Mouse (Mus musculus) ES-Bruce4 (cell line): ENCODE results near the gene Lrmda. TPM values are rescaled to one million over a fixed set of nuclear protein-coding genes. Genes with fewer than 3 reads are reported as not detected.

Experiments used
- H3K27ac ChIP-seq: 2 replicates; pipeline ENCODE4 v1.5.1; 2012; ENCODE audit warnings: low read length, inconsistent platforms; ENCODE audit not compliant: insufficient read depth
- H3K27me3 ChIP-seq: 2 replicates; pipeline ENCODE4 v1.6.1; 2012; ENCODE audit warnings: mild to moderate bottlenecking, low read length, inconsistent platforms; ENCODE audit not compliant: control insufficient read depth, poor library complexity, insufficient read depth, severe bottlenecking
- H3K36me3 ChIP-seq: 2 replicates; pipeline ENCODE4 v1.6.1; 2012; ENCODE audit warnings: inconsistent platforms, mild to moderate bottlenecking, low read length, moderate library complexity; ENCODE audit not compliant: control insufficient read depth, poor library complexity, insufficient read depth, severe bottlenecking
- H3K4me1 ChIP-seq: one replicate; pipeline ENCODE4 v1.8.1; 2011; ENCODE audit warnings: low read length; ENCODE audit not compliant: control insufficient read depth, insufficient read depth
- H3K4me3 ChIP-seq: 2 replicates; pipeline ENCODE4 v1.5.1; 2011; ENCODE audit warnings: low read depth, mild to moderate bottlenecking, low read length
- H3K9ac ChIP-seq: 2 replicates; pipeline ENCODE4 v1.6.1; 2012; ENCODE audit warnings: low read depth, mild to moderate bottlenecking, inconsistent platforms; ENCODE audit not compliant: poor library complexity, severe bottlenecking
- H3K9me3 ChIP-seq: replicated peaks from 2 replicates; pipeline ENCODE4 v1.6.1; 2012; ENCODE audit warnings: mild to moderate bottlenecking, low read length, inconsistent platforms; ENCODE audit not compliant: control insufficient read depth, poor library complexity, insufficient read depth, severe bottlenecking
- CTCF ChIP-seq: IDR thresholded peaks from one replicate; pipeline ENCODE4 v1.8.1; 2011; ENCODE audit warnings: low read depth, low read length
- EP300 ChIP-seq: IDR thresholded peaks from 2 replicates; pipeline ENCODE4 v1.6.1; 2011; ENCODE audit warnings: low read depth, low read length; ENCODE audit not compliant: insufficient read depth
- POLR2A ChIP-seq: IDR thresholded peaks from one replicate; pipeline ENCODE4 v1.8.1; 2011; ENCODE audit warnings: low read length; ENCODE audit not compliant: insufficient read depth
- polyA plus RNA-seq: library from polyadenylated mRNA; stranded (reverse); fragments of >200 nt; gene quantifications from 2 replicates; pipeline ENCODE4 v1.2.4, GENCODE M21; 2011; ENCODE audit warnings: low read depth; ENCODE audit not compliant: missing spikeins, insufficient read depth, insufficient read length

Gene Lrmda
- polyA plus RNA-seq, 1 experiment: not detected

- H3K36me3 ChIP-seq: no peaks in the 10 kb centered on the region
- no peaks in the 10 kb centered on the region for H3K4me1 ChIP-seq
- TF ChIP-seq EP300 (no peak), CTCF (no peak), POLR2A (no peak)
Observed at GRCm38 (mm10) chr14:22845401-22845800, 825.9 kb downstream of the Lrmda start.

DNA sequence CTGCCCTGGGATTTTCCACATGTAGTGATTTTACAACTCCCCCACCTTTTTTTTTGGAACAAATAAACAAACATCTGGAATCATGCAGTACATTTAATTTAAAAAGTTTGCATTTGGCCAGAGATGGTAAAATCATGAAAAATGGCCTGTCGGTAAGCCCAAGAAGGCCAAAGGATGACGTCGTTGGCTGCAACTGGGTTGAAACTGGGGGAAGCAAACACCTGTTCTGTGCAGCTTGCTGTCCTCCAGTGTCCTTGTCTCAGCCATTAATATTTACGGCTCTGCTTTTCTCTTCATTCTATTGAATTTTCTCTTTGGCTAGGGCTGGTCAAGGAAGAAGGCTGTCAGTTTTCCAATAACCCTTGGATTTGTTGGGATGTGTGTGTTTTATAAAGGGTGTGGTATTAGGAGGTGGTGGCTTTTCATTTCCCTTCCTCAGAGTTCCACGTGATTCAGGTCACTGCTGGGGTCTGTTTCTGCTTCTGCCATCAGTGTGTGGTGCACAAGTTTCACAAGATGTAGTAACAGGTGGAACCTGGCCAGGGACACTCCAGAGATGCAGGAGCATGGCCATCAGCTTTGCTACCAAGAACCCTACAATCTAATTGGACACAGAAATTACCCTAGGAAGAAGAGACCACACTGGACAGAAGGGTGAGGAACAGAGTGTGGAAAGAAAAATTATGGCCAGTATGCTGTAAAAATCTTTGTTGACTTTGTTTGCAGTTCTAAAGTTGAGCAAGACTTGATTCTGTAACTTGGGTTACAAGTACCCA is 827.7 kb downstream of the Lrmda start:
- Histone ChIP-seq H3K9ac (no peak overlapping the region), H3K36me3 (no peaks in the 10 kb centered on the region), H3K9me3 (no peaks in the 10 kb centered on the region), H3K4me3 (no peak overlapping the region), H3K27me3 (no peaks in the 10 kb centered on the region), H3K4me1 (no peaks in the 10 kb centered on the region), H3K27ac (no peak overlapping the region)
- no peak for TF ChIP-seq EP300
- no peak for TF ChIP-seq CTCF
- no peak for TF ChIP-seq POLR2A

More at GRCm38 (mm10) chr14:22845401-22845800, 825.9 kb downstream of the Lrmda start:
- Histone ChIP-seq H3K27me3 (no peaks in the 10 kb centered on the region), H3K27ac (no peak overlapping the region), H3K9me3 (no peaks in the 10 kb centered on the region), H3K4me3 (no peak overlapping the region), H3K9ac (no peak overlapping the region)

DNA sequence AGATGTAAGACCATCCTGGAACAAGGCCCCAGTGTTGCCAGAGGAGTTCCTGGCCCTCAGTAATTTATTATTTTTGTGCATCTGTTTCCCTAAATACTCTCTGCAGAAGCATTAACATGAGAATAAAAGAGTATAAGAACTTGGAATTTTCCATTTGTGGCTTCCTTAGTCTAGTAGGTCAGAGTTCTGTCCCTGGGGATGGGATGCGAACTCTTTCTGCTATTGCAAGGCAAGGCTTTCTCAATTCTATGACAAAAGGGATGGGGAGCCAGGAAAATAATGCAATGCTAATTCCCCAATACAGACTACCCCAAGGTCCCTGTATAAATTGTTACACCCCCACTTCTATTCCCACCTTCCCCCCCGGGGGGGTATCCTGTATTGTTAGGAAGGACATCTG is 829.6 kb downstream of the Lrmda start:
- H3K27ac ChIP-seq: no peak overlapping the region
- no peaks in the 10 kb centered on the region for H3K36me3 ChIP-seq
- H3K4me3 ChIP-seq: no peak overlapping the region
- H3K9ac ChIP-seq: no peak overlapping the region
- H3K4me1 ChIP-seq: no peaks in the 10 kb centered on the region
- TF ChIP-seq EP300: no peak
- TF ChIP-seq POLR2A: no peak
- no peak for TF ChIP-seq CTCF
- no peaks in the 10 kb centered on the region for H3K27me3 ChIP-seq
- H3K9me3 ChIP-seq: no peaks in the 10 kb centered on the region

DNA sequence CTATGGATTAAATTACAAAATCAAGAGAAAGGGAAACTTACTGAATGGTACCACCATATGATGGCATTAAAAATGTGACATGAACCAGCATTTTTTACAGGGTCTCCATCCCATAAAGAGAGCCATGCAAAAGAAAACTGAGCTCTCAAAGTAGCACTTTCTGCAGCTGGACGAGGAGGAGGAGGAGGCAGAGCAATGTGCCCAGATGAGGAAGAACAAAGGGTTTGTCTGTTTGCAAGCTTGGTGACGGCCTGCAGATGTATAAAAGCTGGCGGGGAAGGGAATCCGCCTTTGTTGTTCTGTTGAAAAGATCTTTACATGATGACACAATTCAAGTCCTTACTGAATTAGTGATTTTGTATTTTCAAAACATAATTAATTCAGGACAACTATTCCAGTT is 841.1 kb downstream of the Lrmda start:
- Histone ChIP-seq H3K9me3 (no peaks in the 10 kb centered on the region), H3K4me3 (no peak overlapping the region), H3K27ac (no peak overlapping the region), H3K36me3 (no peaks in the 10 kb centered on the region), H3K9ac (no peak overlapping the region), H3K27me3 (no peaks in the 10 kb centered on the region), H3K4me1 (no peaks in the 10 kb centered on the region)
- no peak for TF ChIP-seq CTCF
- TF ChIP-seq EP300: no peak

GRCm38 (mm10) chr14:22864132-22864531 is 844.6 kb downstream of the Lrmda start:
- H3K27ac ChIP-seq: no peak overlapping the region

GRCm38 (mm10) chr14:22874584-22874983 is 855.1 kb downstream of the Lrmda start:
- TF ChIP-seq POLR2A (no peak), CTCF (no peak), EP300 (no peak)
- Histone ChIP-seq H3K36me3 (no peaks in the 10 kb centered on the region), H3K27me3 (no peaks in the 10 kb centered on the region)

More at GRCm38 (mm10) chr14:22864132-22864531, 844.6 kb downstream of the Lrmda start:
- H3K27me3 ChIP-seq: no peaks in the 10 kb centered on the region
- TF ChIP-seq EP300 (no peak), POLR2A (no peak), CTCF (no peak)
- no peak overlapping the region for H3K4me3 ChIP-seq
- no peaks in the 10 kb centered on the region for H3K4me1 ChIP-seq
- no peaks in the 10 kb centered on the region for H3K36me3 ChIP-seq
- no peaks in the 10 kb centered on the region for H3K9me3 ChIP-seq
- no peak overlapping the region for H3K9ac ChIP-seq

More at GRCm38 (mm10) chr14:22874584-22874983, 855.1 kb downstream of the Lrmda start:
- Histone ChIP-seq H3K9me3 (no peaks in the 10 kb centered on the region), H3K27ac (no peak overlapping the region), H3K4me3 (no peak overlapping the region), H3K9ac (no peak overlapping the region), H3K4me1 (no peaks in the 10 kb centered on the region)
